Mouse (Mus musculus): ENCODE measurements around the gene Tmem198. TPM values are rescaled to one million over a fixed set of nuclear protein-coding genes. Genes with fewer than 3 reads are reported as not detected.

Gene Tmem198
- total RNA-seq, 1 experiment, result 1.6 TPM

DNA sequence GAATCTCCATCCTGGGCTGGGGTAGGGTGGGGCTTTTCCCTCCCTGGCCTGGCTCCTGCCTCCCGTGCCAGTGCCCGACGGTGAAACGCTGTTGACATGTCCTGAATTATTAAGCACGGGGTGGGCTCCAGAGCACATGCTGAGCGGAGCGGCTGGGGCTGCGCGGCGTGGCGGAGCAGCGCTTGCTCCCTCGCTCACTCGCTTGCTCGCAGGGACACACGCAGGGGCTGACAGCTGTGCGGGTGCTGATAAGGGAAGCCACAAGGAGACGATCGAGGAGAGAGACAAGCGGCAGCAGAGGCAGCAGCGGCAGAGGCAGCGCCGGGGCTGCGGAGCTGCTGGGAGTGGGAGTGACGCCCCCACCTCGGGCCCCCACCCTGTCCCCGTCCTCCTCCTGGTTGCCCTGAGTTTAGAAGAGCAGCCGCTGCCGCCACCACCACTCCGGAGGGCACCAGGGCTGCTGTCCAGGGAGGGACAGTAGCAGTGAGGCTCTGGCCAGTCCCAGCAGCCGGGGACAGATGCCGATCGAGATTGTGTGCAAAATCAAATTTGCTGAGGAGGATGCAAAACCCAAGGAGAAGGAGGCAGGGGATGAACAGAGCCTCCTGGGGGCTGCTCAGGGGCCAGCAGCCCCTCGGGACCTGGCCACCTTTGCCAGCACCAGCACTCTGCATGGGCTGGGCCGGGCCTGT is 28.9 kb upstream of the Tmem198 start, which contains the start of gene Asic4:
Gene Asic4, plus strand, starts transcription at position 123 of the 692 bp plus-strand sequence.
- Histone ChIP-seq H3K4me3 (ENCODE audit: insufficient read depth in 1 of 2, low read depth in 1 of 2, low read length in 2 of 2, poor library complexity in 1 of 2, severe bottlenecking in 1 of 2) (peak within 1 kb of the TSS; percentile 13 to 43; a peak in 2 of 4 replicates), H3K36me3 (ENCODE audit: control insufficient read depth, insufficient read depth, low read length, poor library complexity, severe bottlenecking) (no peaks in the 10 kb centered on the region), H3K4me1 (ENCODE audit: control insufficient read depth in 2 of 2, insufficient read depth in 2 of 2, low read length in 2 of 2, poor library complexity in 1 of 2) (peaks cover 6 to 21% of the 10 kb centered on the region in 2 experiments; a peak in 3 of 4 replicates), H3K27ac (ENCODE audit: insufficient read depth, low read depth, low read length, poor library complexity, severe bottlenecking) (no peak within 1 kb of the TSS), H3K9ac (ENCODE audit: insufficient read depth, low read depth, low read length, poor library complexity, severe bottlenecking) (no peak within 1 kb of the TSS), H3K9me3 (ENCODE audit: control insufficient read depth, insufficient read depth, low read depth, low read length) (no peaks in the 10 kb centered on the region)
- TF ChIP-seq CHD2 (IDR thresholded peaks at IDR 0.05; ENCODE audit: low read depth, low read length), result no peak
- TF ChIP-seq HCFC1 (IDR thresholded peaks at IDR 0.05; ENCODE audit: borderline replicate concordance, insufficient read depth, low read length), result no peak
- TF ChIP-seq ZNF384 (IDR thresholded peaks at IDR 0.05; ENCODE audit: low read depth, low read length), result no peak
- TF ChIP-seq MAFK (IDR thresholded peaks at IDR 0.05; ENCODE audit: insufficient read depth, low read depth, low read length), result no peak
- no peak for TF ChIP-seq ZC3H11A (IDR thresholded peaks at IDR 0.05; ENCODE audit: borderline replicate concordance, low read depth, low read length)
- in situ Hi-C loops (cut with MboI; ENCODE audit: low sequenced_read_pairs in 2 of 2, unreplicated experiment in 2 of 2), result no loop called here
- no peak for DNase-seq (ENCODE audit: low read depth, low spot score)

DNA sequence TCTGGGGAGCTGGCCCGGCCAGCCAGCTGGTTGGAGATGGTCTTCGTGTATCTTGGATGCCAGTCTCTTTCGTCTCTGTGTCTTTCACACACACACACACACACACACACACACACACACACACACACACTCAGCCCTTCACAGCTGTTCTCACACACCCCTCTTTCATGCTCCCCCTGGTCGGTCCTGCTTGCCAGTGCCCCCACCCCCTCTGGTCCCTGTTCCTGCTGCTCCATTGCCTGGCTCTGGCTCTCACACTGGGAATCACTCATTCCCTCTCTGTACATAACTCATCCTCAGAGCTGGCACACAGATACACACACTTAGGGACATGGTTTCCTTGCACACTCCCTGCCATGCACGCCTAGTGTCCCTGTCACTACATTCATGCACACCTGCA is 27.4 kb upstream of the Tmem198 start:
- TF ChIP-seq MAFK (IDR thresholded peaks at IDR 0.05; ENCODE audit: insufficient read depth, low read depth, low read length), result no peak
- no peak for TF ChIP-seq HCFC1 (IDR thresholded peaks at IDR 0.05; ENCODE audit: borderline replicate concordance, insufficient read depth, low read length)
- TF ChIP-seq ZC3H11A (IDR thresholded peaks at IDR 0.05; ENCODE audit: borderline replicate concordance, low read depth, low read length), result no peak
- no peak for TF ChIP-seq ZNF384 (IDR thresholded peaks at IDR 0.05; ENCODE audit: low read depth, low read length)
- no peak for TF ChIP-seq CHD2 (IDR thresholded peaks at IDR 0.05; ENCODE audit: low read depth, low read length)
- H3K4me3 ChIP-seq (ENCODE audit: insufficient read depth in 1 of 2, low read depth in 1 of 2, low read length in 2 of 2, poor library complexity in 1 of 2, severe bottlenecking in 1 of 2), result no peak overlapping the region
- H3K9ac ChIP-seq (ENCODE audit: insufficient read depth, low read depth, low read length, poor library complexity, severe bottlenecking), result no peak overlapping the region
- in situ Hi-C loops (cut with MboI; ENCODE audit: low sequenced_read_pairs in 2 of 2, unreplicated experiment in 2 of 2), result no loop called here
- H3K36me3 ChIP-seq (ENCODE audit: control insufficient read depth, insufficient read depth, low read length, poor library complexity, severe bottlenecking), result no peaks in the 10 kb centered on the region
- H3K9me3 ChIP-seq (ENCODE audit: control insufficient read depth, insufficient read depth, low read depth, low read length), result no peaks in the 10 kb centered on the region
- no peak for DNase-seq (ENCODE audit: low read depth, low spot score)
- H3K4me1 ChIP-seq (ENCODE audit: control insufficient read depth in 2 of 2, insufficient read depth in 2 of 2, low read length in 2 of 2, poor library complexity in 1 of 2), result peaks cover 6 to 10% of the 10 kb centered on the region in 2 experiments; a peak in 3 of 4 replicates
- no peak overlapping the region for H3K27ac ChIP-seq (ENCODE audit: insufficient read depth, low read depth, low read length, poor library complexity, severe bottlenecking)

GRCm38 (mm10) chr1:75455433-75455832 is 23.9 kb upstream of the Tmem198 start:
- TF ChIP-seq ZC3H11A (IDR thresholded peaks at IDR 0.05; ENCODE audit: borderline replicate concordance, low read depth, low read length) (no peak), HCFC1 (IDR thresholded peaks at IDR 0.05; ENCODE audit: borderline replicate concordance, insufficient read depth, low read length) (no peak), MAFK (IDR thresholded peaks at IDR 0.05; ENCODE audit: insufficient read depth, low read depth, low read length) (no peak), CHD2 (IDR thresholded peaks at IDR 0.05; ENCODE audit: low read depth, low read length) (no peak), ZNF384 (IDR thresholded peaks at IDR 0.05; ENCODE audit: low read depth, low read length) (no peak)
- H3K4me1 ChIP-seq (ENCODE audit: control insufficient read depth in 2 of 2, insufficient read depth in 2 of 2, low read length in 2 of 2, poor library complexity in 1 of 2), result peaks cover 0 to 3% of the 10 kb centered on the region in 2 experiments; a peak in 1 of 4 replicates
- no peak overlapping the region for H3K27ac ChIP-seq (ENCODE audit: insufficient read depth, low read depth, low read length, poor library complexity, severe bottlenecking)
- in situ Hi-C loops (cut with MboI; ENCODE audit: low sequenced_read_pairs in 2 of 2, unreplicated experiment in 2 of 2), result no loop called here
- H3K9me3 ChIP-seq (ENCODE audit: control insufficient read depth, insufficient read depth, low read depth, low read length), result no peaks in the 10 kb centered on the region
- H3K36me3 ChIP-seq (ENCODE audit: control insufficient read depth, insufficient read depth, low read length, poor library complexity, severe bottlenecking), result no peaks in the 10 kb centered on the region
- no peak overlapping the region for H3K9ac ChIP-seq (ENCODE audit: insufficient read depth, low read depth, low read length, poor library complexity, severe bottlenecking)
- no peak for DNase-seq (ENCODE audit: low read depth, low spot score)
- no peak overlapping the region for H3K4me3 ChIP-seq (ENCODE audit: insufficient read depth in 1 of 2, low read depth in 1 of 2, low read length in 2 of 2, poor library complexity in 1 of 2, severe bottlenecking in 1 of 2)

GRCm38 (mm10) chr1:75455948-75456347 is 23.4 kb upstream of the Tmem198 start:
- no peaks in the 10 kb centered on the region for H3K36me3 ChIP-seq (ENCODE audit: control insufficient read depth, insufficient read depth, low read length, poor library complexity, severe bottlenecking)
- H3K9me3 ChIP-seq (ENCODE audit: control insufficient read depth, insufficient read depth, low read depth, low read length), result no peaks in the 10 kb centered on the region
- TF ChIP-seq ZC3H11A (IDR thresholded peaks at IDR 0.05; ENCODE audit: borderline replicate concordance, low read depth, low read length) (no peak), CHD2 (IDR thresholded peaks at IDR 0.05; ENCODE audit: low read depth, low read length) (no peak), MAFK (IDR thresholded peaks at IDR 0.05; ENCODE audit: insufficient read depth, low read depth, low read length) (no peak), HCFC1 (IDR thresholded peaks at IDR 0.05; ENCODE audit: borderline replicate concordance, insufficient read depth, low read length) (no peak), ZNF384 (IDR thresholded peaks at IDR 0.05; ENCODE audit: low read depth, low read length) (no peak)
- no peak overlapping the region for H3K9ac ChIP-seq (ENCODE audit: insufficient read depth, low read depth, low read length, poor library complexity, severe bottlenecking)
- no peak overlapping the region for H3K27ac ChIP-seq (ENCODE audit: insufficient read depth, low read depth, low read length, poor library complexity, severe bottlenecking)
- 0 out of 4 replicates have a peak, but pooled peaks cover 0 to 2% of the 10 kb centered on the region in 2 experiments for H3K4me1 ChIP-seq (ENCODE audit: control insufficient read depth in 2 of 2, insufficient read depth in 2 of 2, low read length in 2 of 2, poor library complexity in 1 of 2)
- in situ Hi-C loops (cut with MboI; ENCODE audit: low sequenced_read_pairs in 2 of 2, unreplicated experiment in 2 of 2), result no loop called here
- DNase-seq (ENCODE audit: low read depth, low spot score), result no peak
- no peak overlapping the region for H3K4me3 ChIP-seq (ENCODE audit: insufficient read depth in 1 of 2, low read depth in 1 of 2, low read length in 2 of 2, poor library complexity in 1 of 2, severe bottlenecking in 1 of 2)
